Mouse (Mus musculus): ENCODE measurements around the gene Rai1. TPM values are rescaled to one million over a fixed set of nuclear protein-coding genes. Genes with fewer than 3 reads are reported as not detected.
A peak's percentile ranks its signal among the peaks of the same experiment; 100 is the strongest.

The Rai1 gene
- polyA plus RNA-seq, 1 experiment from 2014 or later = 28.1 TPM

DNA sequence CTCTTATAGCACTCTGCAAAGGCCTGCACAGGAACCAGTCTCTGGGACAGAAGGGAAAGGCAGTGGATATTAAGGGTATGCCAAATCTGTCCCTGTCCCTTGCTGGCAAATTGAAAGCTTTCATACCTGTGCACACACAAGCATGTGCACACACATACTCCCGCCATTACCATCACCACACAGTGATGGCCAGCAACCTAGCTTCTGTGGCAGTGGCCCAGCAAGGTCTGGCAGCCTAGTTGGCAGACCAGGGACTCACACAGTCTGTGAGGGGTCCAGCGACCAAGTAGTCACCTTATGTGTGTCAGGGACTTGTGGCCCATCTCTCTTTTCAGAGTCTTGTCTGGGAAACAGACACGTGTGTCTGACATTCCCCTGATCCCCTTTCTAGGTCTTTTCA, 106.3 kb downstream of the Rai1 start:
- ATAC-seq (ENCODE audit: low FRiP score) = no peak
- Histone ChIP-seq H3K36me3 (ENCODE audit: control insufficient read depth, insufficient read depth, low read length) (no peaks in the 10 kb centered on the region), H3K4me1 (replicated peaks; ENCODE audit: control insufficient read depth, insufficient read depth, low read length) (peaks cover 27% of the 10 kb centered on the region), H3K27ac (ENCODE audit: low read depth, low read length) (no peak overlapping the region), H3K4me2 (replicated peaks; ENCODE audit: low read depth, low read length) (no peak overlapping the region), H3K9me3 (ENCODE audit: control insufficient read depth, low read length) (no peaks in the 10 kb centered on the region), H3K9ac (ENCODE audit: low read depth, low read length) (no peak overlapping the region), H3K27me3 (ENCODE audit: control insufficient read depth, insufficient read depth, low read length) (no peaks in the 10 kb centered on the region), H3K4me3 (ENCODE audit: low read depth, low read length) (no peak overlapping the region)
- WGBS = 64% methylated on average over 3 of the region's 3 CpGs
- peak; percentile 33 for DNase-seq (ENCODE audit: low spot score)

DNA sequence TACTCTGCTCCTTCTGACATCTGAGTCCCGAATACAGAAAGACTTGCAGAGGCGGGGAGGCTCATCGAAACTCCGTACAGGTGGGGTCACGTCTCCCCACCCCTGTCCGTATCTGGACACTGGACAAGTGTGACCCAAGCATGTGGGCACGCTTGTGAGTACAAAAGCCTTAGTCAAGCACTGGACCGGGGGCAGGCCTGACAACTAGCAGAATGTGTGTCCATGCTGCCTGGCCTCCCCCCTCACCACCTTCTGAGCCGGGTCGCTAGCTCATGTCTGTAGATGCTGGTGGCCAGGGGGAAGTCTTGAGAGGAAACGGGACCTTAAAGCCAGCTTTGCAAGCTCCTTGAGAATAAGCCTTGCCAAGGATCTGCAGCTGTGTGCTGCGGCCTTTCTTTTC, 106.9 kb downstream of the Rai1 start:
- Histone ChIP-seq H3K9ac (ENCODE audit: low read depth, low read length) (no peak overlapping the region), H3K4me1 (replicated peaks; ENCODE audit: control insufficient read depth, insufficient read depth, low read length) (peaks cover 27% of the 10 kb centered on the region), H3K4me3 (ENCODE audit: low read depth, low read length) (no peak overlapping the region), H3K27ac (ENCODE audit: low read depth, low read length) (no peak overlapping the region), H3K27me3 (ENCODE audit: control insufficient read depth, insufficient read depth, low read length) (no peaks in the 10 kb centered on the region), H3K4me2 (replicated peaks; ENCODE audit: low read depth, low read length) (no peak overlapping the region), H3K36me3 (ENCODE audit: control insufficient read depth, insufficient read depth, low read length) (no peaks in the 10 kb centered on the region), H3K9me3 (ENCODE audit: control insufficient read depth, low read length) (no peaks in the 10 kb centered on the region)
- DNase-seq (ENCODE audit: low spot score) = no peak
- 55% methylated on average over 12 of the region's 12 CpGs for WGBS
- ATAC-seq (ENCODE audit: low FRiP score) = no peak

- ATAC-seq (ENCODE audit: low FRiP score) (no peak), DNase-seq (ENCODE audit: low spot score) (no peak)
- Histone ChIP-seq H3K4me2 (replicated peaks; ENCODE audit: low read depth, low read length) (no peak overlapping the region), H3K4me3 (ENCODE audit: low read depth, low read length) (no peak overlapping the region), H3K9me3 (ENCODE audit: control insufficient read depth, low read length) (no peaks in the 10 kb centered on the region), H3K4me1 (replicated peaks; ENCODE audit: control insufficient read depth, insufficient read depth, low read length) (peaks cover 24% of the 10 kb centered on the region), H3K36me3 (ENCODE audit: control insufficient read depth, insufficient read depth, low read length) (no peaks in the 10 kb centered on the region), H3K27me3 (ENCODE audit: control insufficient read depth, insufficient read depth, low read length) (no peaks in the 10 kb centered on the region), H3K9ac (ENCODE audit: low read depth, low read length) (no peak overlapping the region), H3K27ac (ENCODE audit: low read depth, low read length) (no peak overlapping the region)
- 72% methylated on average over 6 of the region's 6 CpGs for WGBS
These were observed 108.5 kb downstream of the Rai1 start for GRCm38 (mm10) chr11:60213266-60213665.

GRCm38 (mm10) chr11:60216671-60217070, 111.9 kb downstream of the Rai1 start:
- Histone ChIP-seq H3K36me3 (ENCODE audit: control insufficient read depth, insufficient read depth, low read length) (no peaks in the 10 kb centered on the region), H3K4me2 (replicated peaks; ENCODE audit: low read depth, low read length) (no peak overlapping the region), H3K27me3 (ENCODE audit: control insufficient read depth, insufficient read depth, low read length) (no peaks in the 10 kb centered on the region), H3K4me3 (ENCODE audit: low read depth, low read length) (no peak overlapping the region), H3K27ac (ENCODE audit: low read depth, low read length) (no peak overlapping the region), H3K4me1 (replicated peaks; ENCODE audit: control insufficient read depth, insufficient read depth, low read length) (0 out of 2 replicates have a peak, but pooled peaks cover 4% of the 10 kb centered on the region), H3K9me3 (ENCODE audit: control insufficient read depth, low read length) (no peaks in the 10 kb centered on the region), H3K9ac (ENCODE audit: low read depth, low read length) (no peak overlapping the region)
- ATAC-seq (ENCODE audit: low FRiP score) (no peak), DNase-seq (ENCODE audit: low spot score) (no peak)
- WGBS = 93% methylated on average over 1 of the region's 1 CpGs

GRCm38 (mm10) chr11:60217467-60217866, 112.7 kb downstream of the Rai1 start:
- Histone ChIP-seq H3K27me3 (ENCODE audit: control insufficient read depth, insufficient read depth, low read length) (no peaks in the 10 kb centered on the region), H3K9ac (ENCODE audit: low read depth, low read length) (no peak overlapping the region), H3K4me2 (replicated peaks; ENCODE audit: low read depth, low read length) (no peak overlapping the region), H3K4me3 (ENCODE audit: low read depth, low read length) (no peak overlapping the region), H3K27ac (ENCODE audit: low read depth, low read length) (no peak overlapping the region), H3K4me1 (replicated peaks; ENCODE audit: control insufficient read depth, insufficient read depth, low read length) (0 out of 2 replicates have a peak, but pooled peaks cover 4% of the 10 kb centered on the region), H3K9me3 (ENCODE audit: control insufficient read depth, low read length) (no peaks in the 10 kb centered on the region), H3K36me3 (ENCODE audit: control insufficient read depth, insufficient read depth, low read length) (no peaks in the 10 kb centered on the region)
- 91% methylated on average over 7 of the region's 7 CpGs for WGBS
- no peak for ATAC-seq (ENCODE audit: low FRiP score)
- DNase-seq (ENCODE audit: low spot score) = no peak

DNA sequence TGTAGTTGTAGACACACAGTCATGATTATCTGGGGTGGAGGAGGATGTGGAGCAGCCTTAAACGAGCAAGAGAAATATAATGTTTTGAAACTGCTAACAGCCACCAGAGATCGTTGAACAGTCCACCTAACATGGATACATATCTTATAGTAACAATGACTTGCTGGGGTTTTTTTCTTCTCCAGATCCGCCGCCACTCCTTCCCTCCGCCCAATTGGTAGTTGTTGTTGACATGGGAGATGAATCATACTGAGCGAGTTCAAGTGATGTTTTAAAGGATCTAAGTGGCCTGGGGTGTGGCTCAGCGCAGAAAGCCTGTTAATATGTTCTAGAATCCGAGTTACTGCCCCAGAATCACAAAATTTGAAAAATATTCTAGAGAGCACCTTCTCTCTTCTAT, 114.8 kb downstream of the Rai1 start:
- H3K4me2 ChIP-seq (replicated peaks; ENCODE audit: low read depth, low read length) = peak overlapping the region; percentile 55
- H3K27me3 ChIP-seq (ENCODE audit: control insufficient read depth, insufficient read depth, low read length) = no peaks in the 10 kb centered on the region
- peak overlapping the region; percentile 60 for H3K4me3 ChIP-seq (ENCODE audit: low read depth, low read length)
- WGBS = 55% methylated on average over 8 of the region's 8 CpGs
- no peak overlapping the region for H3K27ac ChIP-seq (ENCODE audit: low read depth, low read length)
- H3K9me3 ChIP-seq (ENCODE audit: control insufficient read depth, low read length) = no peaks in the 10 kb centered on the region
- ATAC-seq (ENCODE audit: low FRiP score) = no peak
- H3K4me1 ChIP-seq (replicated peaks; ENCODE audit: control insufficient read depth, insufficient read depth, low read length) = 0 out of 2 replicates have a peak, but pooled peaks cover 4% of the 10 kb centered on the region
- H3K36me3 ChIP-seq (ENCODE audit: control insufficient read depth, insufficient read depth, low read length) = no peaks in the 10 kb centered on the region
- H3K9ac ChIP-seq (ENCODE audit: low read depth, low read length) = peak overlapping the region; percentile 67
- no peak for DNase-seq (ENCODE audit: low spot score)

- WGBS = under 1% methylated on average over 46 of the region's 46 CpGs
- no peaks in the 10 kb centered on the region for H3K36me3 ChIP-seq (ENCODE audit: control insufficient read depth, insufficient read depth, low read length)
- H3K4me3 ChIP-seq (ENCODE audit: low read depth, low read length) = peak overlapping the region; percentile 60
- H3K9me3 ChIP-seq (ENCODE audit: control insufficient read depth, low read length) = no peaks in the 10 kb centered on the region
- peak overlapping the region; percentile 55 for H3K4me2 ChIP-seq (replicated peaks; ENCODE audit: low read depth, low read length)
- DNase-seq (ENCODE audit: low spot score) (peak; percentile 97), ATAC-seq (ENCODE audit: low FRiP score) (peak; percentile 81)
- no peaks in the 10 kb centered on the region for H3K27me3 ChIP-seq (ENCODE audit: control insufficient read depth, insufficient read depth, low read length)
- 0 out of 2 replicates have a peak, but pooled peaks cover 4% of the 10 kb centered on the region for H3K4me1 ChIP-seq (replicated peaks; ENCODE audit: control insufficient read depth, insufficient read depth, low read length)
- H3K9ac ChIP-seq (ENCODE audit: low read depth, low read length) = peak overlapping the region; percentile 67
- no peak overlapping the region; the same call in 1 of the 2 replicates for H3K27ac ChIP-seq (ENCODE audit: low read depth, low read length)
These were observed 115.5 kb downstream of the Rai1 start for GRCm38 (mm10) chr11:60220291-60220804.

GRCm38 (mm10) chr11:60221425-60221824, 116.6 kb downstream of the Rai1 start:
- ATAC-seq (ENCODE audit: low FRiP score) (no peak), DNase-seq (ENCODE audit: low spot score) (no peak)
- Histone ChIP-seq H3K27ac (ENCODE audit: low read depth, low read length) (no peak overlapping the region), H3K4me2 (replicated peaks; ENCODE audit: low read depth, low read length) (no peak overlapping the region), H3K27me3 (ENCODE audit: control insufficient read depth, insufficient read depth, low read length) (no peaks in the 10 kb centered on the region), H3K4me1 (replicated peaks; ENCODE audit: control insufficient read depth, insufficient read depth, low read length) (0 out of 2 replicates have a peak, but pooled peaks cover 4% of the 10 kb centered on the region), H3K9me3 (ENCODE audit: control insufficient read depth, low read length) (no peaks in the 10 kb centered on the region), H3K36me3 (ENCODE audit: control insufficient read depth, insufficient read depth, low read length) (no peaks in the 10 kb centered on the region), H3K4me3 (ENCODE audit: low read depth, low read length) (no peak overlapping the region), H3K9ac (ENCODE audit: low read depth, low read length) (no peak overlapping the region)
- 81% methylated on average over 6 of the region's 6 CpGs for WGBS

GRCm38 (mm10) chr11:60222085-60222468, 117.3 kb downstream of the Rai1 start:
- DNase-seq (ENCODE audit: low spot score) (no peak), ATAC-seq (ENCODE audit: low FRiP score) (no peak)
- H3K4me3 ChIP-seq (ENCODE audit: low read depth, low read length) = peak overlapping the region; percentile 15; the same call in 1 of the 2 replicates
- H3K27ac ChIP-seq (ENCODE audit: low read depth, low read length) = no peak overlapping the region
- no peaks in the 10 kb centered on the region for H3K27me3 ChIP-seq (ENCODE audit: control insufficient read depth, insufficient read depth, low read length)
- no peaks in the 10 kb centered on the region for H3K36me3 ChIP-seq (ENCODE audit: control insufficient read depth, insufficient read depth, low read length)
- H3K9ac ChIP-seq (ENCODE audit: low read depth, low read length) = no peak overlapping the region
- no peaks in the 10 kb centered on the region for H3K9me3 ChIP-seq (ENCODE audit: control insufficient read depth, low read length)
- 53% methylated on average over 3 of the region's 3 CpGs for WGBS
- 0 out of 2 replicates have a peak, but pooled peaks cover 4% of the 10 kb centered on the region for H3K4me1 ChIP-seq (replicated peaks; ENCODE audit: control insufficient read depth, insufficient read depth, low read length)
- H3K4me2 ChIP-seq (replicated peaks; ENCODE audit: low read depth, low read length) = peak overlapping the region; percentile 42; the same call in 1 of the 2 replicates

All from hindbrain, embryonic 11.5 days (tissue).